Mouse (Mus musculus): ENCODE measurements around the gene Zfp866.

GRCm38 (mm10) chr8:69772106-69772505 lies 18.9 kb downstream of the Zfp866 start:
- TF ChIP-seq CTCF (IDR thresholded peaks at IDR 0.05) (no peak), EP300 (IDR thresholded peaks at IDR 0.05; ENCODE audit: insufficient read depth, low read depth, low read length) (no peak)

Measured in heart, adult 2 months (tissue).